Mouse (Mus musculus) layer of hippocampus, adult 9-11 months (tissue): ENCODE measurements at regions not wholly inside any gene's neighbourhood (a gene's known extent, or its start where the extent isn't known, plus 50 kb on each side); places are given as distances from the start of the nearest gene placed in this dataset.

Source experiments
- DNase-seq: peaks from one replicate; pipeline ENCODE4 v3.0.0; 2022

DNA sequence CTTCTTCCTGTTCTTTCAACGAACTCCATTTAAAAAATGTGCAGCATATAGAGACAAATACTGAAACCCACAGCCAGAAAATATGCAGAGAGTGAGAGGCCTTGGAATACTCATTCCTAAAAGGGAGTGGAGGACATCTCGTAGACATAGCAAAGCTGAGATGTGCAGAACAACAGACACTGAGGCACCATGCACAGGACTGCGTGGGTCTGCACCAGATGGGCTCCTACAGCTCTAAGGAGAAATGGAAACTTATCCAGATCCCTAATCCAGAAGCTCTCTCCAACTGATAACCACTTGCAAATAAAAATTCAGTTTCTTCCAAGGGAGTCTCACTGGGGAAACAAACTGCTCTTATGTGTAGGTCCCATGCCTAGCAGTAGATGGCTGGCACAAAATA, 101.6 kb downstream of the Slc25a24 start:
- peak; percentile 38 for DNase-seq

GRCm38 (mm10) chr3:109234275-109234674, 106.2 kb upstream of the Vav3 start:
- no peak for DNase-seq

GRCm38 (mm10) chr3:109236918-109237317, 103.5 kb upstream of the Vav3 start:
- no peak for DNase-seq

- no peak for DNase-seq
These were observed 97.0 kb upstream of the Vav3 start for GRCm38 (mm10) chr3:109243491-109243890.

DNA sequence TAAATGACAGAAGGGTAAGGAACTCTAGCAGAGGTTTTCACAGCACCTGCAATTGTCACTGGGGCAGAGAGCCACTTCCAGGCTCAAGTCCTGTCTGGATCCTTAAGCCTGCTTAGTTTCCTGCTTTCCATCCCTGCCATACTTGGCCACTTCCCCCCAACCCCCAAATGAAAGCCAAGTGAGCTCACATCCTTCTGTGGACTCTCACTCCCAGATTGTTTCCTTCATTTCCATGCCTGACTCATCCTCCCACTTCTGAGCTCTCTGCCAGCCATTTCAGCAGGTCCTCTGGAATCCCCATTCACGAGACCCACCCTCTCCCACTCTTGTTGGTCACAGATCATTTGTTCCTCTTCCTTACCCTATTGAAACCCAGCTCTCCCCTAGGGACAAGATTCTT, 91.7 kb upstream of the Vav3 start:
- no peak for DNase-seq

DNA sequence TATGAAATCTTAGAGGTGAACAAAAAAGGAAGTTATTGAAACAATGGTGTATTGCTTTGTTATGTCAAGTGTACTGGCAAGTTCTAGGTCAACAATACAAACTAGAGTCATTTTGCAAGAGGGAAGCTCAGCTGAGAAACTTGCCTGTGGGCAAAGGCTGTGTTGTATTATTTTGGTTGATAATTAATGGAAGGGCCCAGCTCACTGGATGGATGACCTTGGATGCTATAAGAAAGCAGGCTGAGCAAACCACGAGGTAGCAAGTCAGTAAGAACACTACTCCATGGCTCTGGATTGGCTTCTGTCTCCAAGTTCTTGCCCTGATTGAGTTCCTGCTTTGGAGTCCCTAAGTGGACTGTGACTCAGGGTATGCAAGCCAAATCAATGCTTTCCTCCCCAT, 91.1 kb upstream of the Vav3 start:
- no peak for DNase-seq

- no peak for DNase-seq
These were observed 90.5 kb upstream of the Vav3 start for GRCm38 (mm10) chr3:109249989-109250388.

DNA sequence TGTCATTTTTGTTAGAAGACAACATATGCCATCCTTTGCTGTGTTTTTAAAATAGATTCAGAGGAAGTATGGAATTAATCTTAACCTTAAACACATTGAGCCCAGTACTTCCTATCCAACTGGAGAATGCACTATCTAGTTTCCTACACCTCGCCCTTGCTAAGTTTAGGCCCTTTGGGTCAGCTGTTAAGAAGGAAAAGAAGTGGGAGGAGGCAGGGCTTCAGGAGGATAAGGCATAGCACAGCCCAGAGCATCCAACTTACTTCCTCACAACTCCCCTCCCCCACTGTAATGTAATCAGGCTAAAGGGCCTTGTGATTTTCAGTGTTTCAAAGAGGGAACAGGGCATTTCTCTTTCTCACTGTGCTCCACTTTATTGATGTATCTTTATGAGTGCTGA, 88.7 kb upstream of the Vav3 start:
- no peak for DNase-seq

GRCm38 (mm10) chr3:109254001-109254630, 86.3 kb upstream of the Vav3 start:
- no peak for DNase-seq

DNA sequence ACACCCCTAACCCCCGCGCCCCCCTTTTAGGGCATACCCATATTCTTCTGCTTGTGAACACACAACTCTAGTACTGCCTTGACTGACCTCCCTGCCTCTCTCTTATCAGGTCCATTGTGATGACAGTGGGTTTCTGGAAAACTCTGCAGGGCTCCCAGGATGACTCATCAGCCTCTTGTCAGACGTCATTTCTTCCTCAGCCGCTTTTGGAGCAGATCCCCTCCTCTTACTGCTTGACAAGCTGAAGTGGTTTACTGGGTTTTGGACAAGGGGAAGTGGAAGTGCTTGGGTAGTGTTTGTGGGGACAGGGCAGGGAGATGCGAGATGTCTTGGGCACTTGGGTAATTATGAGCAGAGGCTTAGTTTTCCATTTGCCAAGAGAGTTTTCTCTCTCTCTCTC, 85.5 kb upstream of the Vav3 start:
- DNase-seq, result peak; percentile 21

DNA sequence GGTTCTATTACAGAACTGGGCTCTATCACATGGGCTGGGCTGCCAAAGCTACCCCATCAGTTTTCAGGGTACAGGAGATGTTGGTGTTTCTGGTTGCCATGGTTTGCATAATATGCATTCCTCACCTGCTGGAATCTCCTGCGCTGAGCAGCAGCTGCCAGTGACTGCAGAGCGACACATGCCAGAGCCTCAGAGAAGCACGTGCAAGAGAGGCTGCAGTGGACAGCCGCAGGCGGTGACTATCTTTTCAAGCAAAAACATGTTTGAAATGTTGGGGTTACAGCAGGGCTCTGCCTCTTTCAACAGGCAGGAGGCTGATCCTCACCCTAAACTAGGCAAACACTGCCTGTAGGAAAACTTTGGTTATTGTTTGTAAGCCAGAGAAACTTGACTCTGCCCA, 83.7 kb upstream of the Vav3 start:
- DNase-seq, result peak; percentile 11

DNA sequence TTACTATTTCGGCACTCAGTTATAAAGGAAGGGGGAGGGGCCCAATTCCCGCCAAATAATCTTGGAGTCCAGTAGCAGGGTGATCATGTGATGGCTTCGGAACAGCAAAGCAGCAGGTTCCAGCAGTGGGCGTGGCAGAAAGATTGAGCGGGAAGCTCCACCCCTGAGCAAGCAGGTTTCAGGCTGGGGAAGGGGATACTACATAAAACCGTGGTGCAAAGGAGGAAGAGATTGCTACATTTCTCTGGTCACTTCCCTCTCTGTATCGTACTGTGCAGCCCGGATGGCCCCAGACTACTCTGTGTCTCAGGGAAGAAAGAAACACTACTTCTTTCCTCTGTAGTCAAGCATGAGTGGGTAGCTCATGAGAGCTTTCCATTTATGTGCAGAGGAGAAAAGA, 73.5 kb upstream of the Vav3 start:
- DNase-seq, result peak; percentile 15

- no peak for DNase-seq
These were observed 69.7 kb upstream of the Vav3 start for GRCm38 (mm10) chr3:109270783-109271182.

GRCm38 (mm10) chr3:109273074-109273801, 67.2 kb upstream of the Vav3 start:
- peak; percentile 87 for DNase-seq

DNA sequence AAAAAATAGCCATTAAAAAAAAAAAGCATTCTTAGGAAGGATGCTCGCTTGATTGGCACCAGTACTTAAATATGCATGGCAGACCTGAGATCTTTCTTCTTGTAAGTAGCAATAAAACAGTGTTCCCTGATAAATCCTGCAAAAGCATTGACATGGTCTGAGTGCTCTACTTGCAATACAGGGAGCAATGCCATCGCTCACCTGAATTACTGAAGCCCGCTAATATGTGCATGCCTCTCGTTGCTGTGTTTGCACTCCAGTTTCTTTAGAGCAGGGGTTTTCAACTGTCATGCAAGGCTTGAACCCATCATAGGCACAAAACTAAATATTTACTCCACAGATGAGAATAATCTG, 66.7 kb upstream of the Vav3 start:
- DNase-seq, result no peak

DNA sequence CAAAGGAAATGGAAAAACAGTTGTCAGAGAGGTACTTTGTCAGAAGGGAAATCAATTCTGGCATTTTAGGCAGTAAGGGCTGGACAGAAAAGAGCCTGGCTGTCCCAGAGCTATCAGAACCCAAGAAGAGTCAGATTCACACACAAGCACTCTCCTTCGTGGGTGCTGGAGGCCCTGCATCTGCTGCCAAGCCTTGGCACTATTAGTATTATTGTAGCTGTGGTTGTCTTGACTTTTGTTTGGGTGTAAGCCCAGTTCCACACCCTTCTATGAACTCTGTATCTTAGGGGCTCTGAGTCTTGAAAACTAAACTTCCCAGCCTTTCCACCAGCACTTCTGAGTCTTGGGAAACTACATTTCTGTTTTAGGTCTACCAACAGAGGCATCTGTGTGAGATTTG, 61.4 kb upstream of the Vav3 start:
- DNase-seq, result no peak

DNA sequence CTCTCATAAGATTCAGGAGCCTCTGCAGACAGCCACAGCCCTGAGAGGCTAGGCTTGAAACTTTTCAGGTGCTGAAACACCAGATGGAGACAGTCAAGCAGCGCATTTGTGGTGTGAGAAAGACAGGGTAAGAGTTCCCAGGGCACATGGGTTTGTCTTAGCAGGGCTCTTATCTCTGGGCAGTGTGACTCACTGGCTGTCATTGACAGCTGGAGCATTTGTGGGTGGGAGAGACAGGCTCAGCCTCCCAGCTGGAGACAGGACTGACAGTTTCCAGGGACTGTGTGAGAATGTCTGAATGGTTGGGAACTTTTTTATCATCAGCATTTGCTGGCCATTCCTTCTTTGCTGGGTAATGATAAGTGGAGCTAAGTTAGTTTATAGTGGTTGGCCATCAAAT, 53.9 kb upstream of the Vav3 start:
- no peak for DNase-seq
